Mouse (Mus musculus) limb, embryonic 10.5 days (tissue): ENCODE data around the gene Gm10645. TPM values are rescaled to one million over a fixed set of nuclear protein-coding genes. Genes with fewer than 3 reads are reported as not detected.

Source experiments
- DNase-seq: peaks from one replicate; pipeline ENCODE4 v3.0.0-alpha.2; 2017; ENCODE audit warnings: low spot score
- H3K27ac ChIP-seq: fragments of 300-500 bp; sonication (generic); 2 replicates; pipeline ENCODE4 v1.5.1; 2016; ENCODE audit warnings: mild to moderate bottlenecking
- H3K27me3 ChIP-seq: fragments of 300-500 bp; sonication (generic); 2 replicates; pipeline ENCODE4 v1.6.1; 2016; ENCODE audit warnings: low read depth, mild to moderate bottlenecking; ENCODE audit not compliant: poor library complexity, severe bottlenecking
- H3K36me3 ChIP-seq: fragments of 300-500 bp; sonication (generic); 2 replicates; pipeline ENCODE4 v1.6.1; 2016; ENCODE audit warnings: mild to moderate bottlenecking, moderate library complexity
- H3K4me1 ChIP-seq: fragments of 300-500 bp; sonication (generic); 2 replicates; pipeline ENCODE4 v1.6.1; 2016
- H3K4me3 ChIP-seq: fragments of 300-500 bp; sonication (generic); 2 replicates; pipeline ENCODE4 v1.5.1; 2016; ENCODE audit warnings: mild to moderate bottlenecking, moderate library complexity
- H3K9me3 ChIP-seq: fragments of 300-500 bp; sonication (generic); replicated peaks from 2 replicates; pipeline ENCODE4 v1.6.1; 2016; ENCODE audit warnings: mild to moderate bottlenecking
- WGBS: fragments of 180-500 bp; shearing (Covaris S2); methylation state at CpG from one replicate; pipeline ENCODE4 v1.1.7; 2016; 5-methylcytosine and 5-hydroxymethylcytosine counted together
- polyA plus RNA-seq: library from polyadenylated mRNA; unstranded; fragments of >200 nt; fragmentation: Nextera tagmentation; extraction: Ambion mirVana; gene quantifications from 2 replicates; pipeline ENCODE4 v1.2.1, GENCODE M21; 2016

The Gm10645 gene
- polyA plus RNA-seq = 0.60 and 1.3 TPM in 2 replicates

DNA sequence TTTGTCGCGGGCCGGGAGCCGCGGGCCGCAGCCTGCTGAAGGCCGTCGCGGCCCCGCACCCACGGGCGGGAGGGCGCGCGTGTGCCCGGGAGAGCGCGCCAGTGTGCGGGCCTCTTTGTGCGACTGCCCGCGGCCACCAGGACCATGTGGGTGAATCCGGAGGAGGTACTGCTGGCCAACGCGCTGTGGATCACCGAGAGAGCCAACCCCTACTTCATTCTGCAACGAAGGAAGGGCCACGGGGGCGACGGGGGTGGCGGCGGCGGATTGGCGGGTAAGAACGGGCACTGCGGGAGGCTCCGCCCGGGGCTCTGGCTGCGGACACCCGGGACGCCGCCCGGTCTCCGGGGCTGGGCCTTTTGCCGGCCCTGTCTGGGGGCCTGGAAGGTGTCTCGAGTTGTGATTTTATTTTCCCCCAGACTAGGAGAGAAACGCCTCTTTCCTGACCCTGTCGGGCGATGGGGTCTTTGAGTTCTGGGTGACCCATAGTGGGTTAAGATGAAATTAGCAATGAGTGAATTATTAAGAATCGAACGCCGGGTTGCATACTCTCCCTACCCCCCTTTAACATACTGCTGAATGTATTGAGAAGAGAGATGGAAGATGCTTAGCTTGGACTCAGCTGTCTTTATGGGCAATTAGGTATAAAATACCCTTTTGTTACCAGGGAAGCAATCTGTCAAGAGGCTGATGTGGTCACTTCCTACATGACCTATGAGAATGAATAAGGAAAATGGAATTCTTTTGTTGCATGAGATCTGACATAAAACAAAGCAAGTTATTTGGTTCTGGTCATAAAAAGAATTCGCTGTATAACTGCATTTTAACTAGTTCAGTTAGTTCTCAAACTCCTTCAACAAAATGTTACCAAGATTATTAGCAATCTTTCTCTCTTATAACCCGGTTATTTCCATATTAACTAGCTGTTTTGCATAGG lies at the start of gene Gm10645:
Gene Gm10645 (minus strand): TSS at position 240 of the 937 bp plus-strand sequence.
- Histone ChIP-seq H3K36me3 (no peaks in the 10 kb centered on the region), H3K27me3 (peaks cover 8% of the 10 kb centered on the region; the same call in 1 of the 2 replicates), H3K27ac (peak within 1 kb of the TSS; percentile 91), H3K4me3 (peak within 1 kb of the TSS; percentile 71), H3K9me3 (no peaks in the 10 kb centered on the region), H3K4me1 (peaks cover 13% of the 10 kb centered on the region; the same call in 1 of the 2 replicates)
- peak; percentile 76 for DNase-seq
- 4% methylated on average over 41 of the region's 54 CpGs for WGBS

DNA sequence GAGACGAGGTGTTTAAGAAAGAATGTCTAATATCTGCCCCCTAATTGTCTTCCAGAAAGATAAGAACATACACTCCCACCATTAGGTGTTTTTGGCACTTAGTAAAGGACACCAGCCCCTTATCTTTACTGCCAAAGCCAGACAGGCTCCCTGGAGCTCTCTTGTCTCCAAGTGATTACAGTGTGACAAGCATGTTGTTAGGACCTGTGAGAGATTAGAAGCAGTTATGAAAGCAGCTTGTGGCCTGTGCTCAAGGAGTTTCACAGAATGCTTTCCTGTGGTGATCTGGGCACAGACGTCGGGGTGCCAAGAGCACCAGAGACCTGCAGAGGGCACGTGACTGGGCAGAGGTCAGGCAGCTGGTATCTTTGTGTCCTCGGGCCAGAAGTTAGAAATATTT lies 49.1 kb upstream of the Gm10645 start:
- Histone ChIP-seq H3K27me3 (no peaks in the 10 kb centered on the region), H3K27ac (0 out of 2 replicates have a peak overlapping the region, but pooled peaks have one; percentile 25), H3K9me3 (no peaks in the 10 kb centered on the region), H3K4me3 (no peak overlapping the region), H3K4me1 (no peaks in the 10 kb centered on the region), H3K36me3 (peaks cover 4% of the 10 kb centered on the region; the same call in 1 of the 2 replicates)
- DNase-seq = no peak
- WGBS = 70% methylated on average over 5 of the region's 5 CpGs

DNA sequence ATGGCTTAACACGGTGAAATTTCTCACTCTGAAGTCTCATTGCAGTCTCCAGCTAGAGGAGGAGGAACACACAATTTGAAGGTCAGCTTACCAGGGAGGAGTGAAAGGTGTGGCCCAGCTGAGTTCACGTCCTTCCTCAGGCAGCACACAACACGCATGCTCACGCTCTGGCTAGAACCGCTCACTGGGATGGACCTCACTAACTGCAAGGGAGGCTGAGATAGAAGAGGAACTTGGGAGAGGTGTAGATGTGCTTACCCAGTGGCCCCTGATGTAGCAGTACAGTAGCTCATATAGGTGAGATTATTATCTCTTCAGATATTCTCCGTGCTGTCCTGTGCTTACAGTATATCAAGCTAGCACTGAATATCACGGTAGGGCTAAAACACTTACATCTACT lies 44.7 kb upstream of the Gm10645 start:
- no peak overlapping the region for H3K27ac ChIP-seq
- H3K27me3 ChIP-seq = no peaks in the 10 kb centered on the region
- 84% methylated on average over 7 of the region's 7 CpGs for WGBS
- peaks cover 4% of the 10 kb centered on the region; the same call in 1 of the 2 replicates for H3K36me3 ChIP-seq
- no peaks in the 10 kb centered on the region for H3K4me1 ChIP-seq
- no peak for DNase-seq
- H3K9me3 ChIP-seq = no peaks in the 10 kb centered on the region
- H3K4me3 ChIP-seq = no peak overlapping the region

DNA sequence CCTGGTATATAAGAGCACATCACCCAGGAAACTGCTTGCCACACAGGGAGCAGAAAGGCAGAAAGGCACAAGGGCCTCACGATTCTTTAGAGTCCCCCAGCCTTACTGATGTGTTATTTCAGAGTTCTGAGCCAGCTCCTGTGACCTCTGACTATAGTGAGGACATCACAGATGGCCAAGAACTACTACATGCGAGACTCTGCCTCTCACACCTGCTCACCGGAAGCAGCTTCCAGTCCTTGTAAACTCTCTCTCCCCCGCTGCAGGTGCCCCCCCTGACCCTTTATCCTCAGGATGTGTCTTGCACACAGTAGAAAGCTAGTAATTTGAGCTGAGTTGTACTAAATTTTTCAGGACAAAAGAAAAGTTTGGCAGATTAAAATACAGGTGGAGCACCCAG lies 43.6 kb upstream of the Gm10645 start:
- WGBS = 81% methylated on average over 4 of the region's 4 CpGs
- Histone ChIP-seq H3K36me3 (peaks cover 4% of the 10 kb centered on the region; the same call in 1 of the 2 replicates), H3K27ac (no peak overlapping the region), H3K9me3 (no peaks in the 10 kb centered on the region), H3K27me3 (no peaks in the 10 kb centered on the region), H3K4me3 (no peak overlapping the region), H3K4me1 (no peaks in the 10 kb centered on the region)
- DNase-seq = no peak

DNA sequence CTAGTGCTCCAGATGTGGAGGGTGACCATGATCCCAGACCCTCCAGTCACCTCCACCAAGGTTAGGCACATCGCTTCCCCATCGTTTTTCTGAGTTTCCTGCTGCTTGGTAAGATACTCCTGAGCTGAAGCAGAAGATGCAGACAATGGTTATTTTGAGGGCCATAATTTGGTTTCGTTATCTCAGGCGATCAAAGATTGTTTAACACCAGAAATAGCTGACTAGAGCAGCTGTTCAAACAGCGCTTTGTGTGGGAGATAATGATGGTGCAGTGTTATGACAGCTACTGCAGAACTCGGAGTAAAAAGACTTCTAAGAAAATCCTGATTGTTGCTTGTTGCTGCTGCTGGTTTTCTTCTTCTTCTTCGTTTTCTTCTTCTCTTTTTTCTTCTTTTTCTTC lies 39.9 kb upstream of the Gm10645 start:
- Histone ChIP-seq H3K27ac (no peak overlapping the region), H3K9me3 (no peaks in the 10 kb centered on the region), H3K4me1 (no peaks in the 10 kb centered on the region), H3K4me3 (no peak overlapping the region), H3K27me3 (no peaks in the 10 kb centered on the region), H3K36me3 (no peaks in the 10 kb centered on the region)
- no peak for DNase-seq
- 83% methylated on average over 7 of the region's 7 CpGs for WGBS

- Histone ChIP-seq H3K27ac (no peak overlapping the region), H3K36me3 (no peaks in the 10 kb centered on the region), H3K4me1 (no peaks in the 10 kb centered on the region), H3K4me3 (no peak overlapping the region), H3K9me3 (no peaks in the 10 kb centered on the region), H3K27me3 (no peaks in the 10 kb centered on the region)
- WGBS = 95% methylated on average over 11 of the region's 11 CpGs
- DNase-seq = no peak
Measured at GRCm38 (mm10) chr8:83202946-83203345, 37.0 kb upstream of the Gm10645 start.

DNA sequence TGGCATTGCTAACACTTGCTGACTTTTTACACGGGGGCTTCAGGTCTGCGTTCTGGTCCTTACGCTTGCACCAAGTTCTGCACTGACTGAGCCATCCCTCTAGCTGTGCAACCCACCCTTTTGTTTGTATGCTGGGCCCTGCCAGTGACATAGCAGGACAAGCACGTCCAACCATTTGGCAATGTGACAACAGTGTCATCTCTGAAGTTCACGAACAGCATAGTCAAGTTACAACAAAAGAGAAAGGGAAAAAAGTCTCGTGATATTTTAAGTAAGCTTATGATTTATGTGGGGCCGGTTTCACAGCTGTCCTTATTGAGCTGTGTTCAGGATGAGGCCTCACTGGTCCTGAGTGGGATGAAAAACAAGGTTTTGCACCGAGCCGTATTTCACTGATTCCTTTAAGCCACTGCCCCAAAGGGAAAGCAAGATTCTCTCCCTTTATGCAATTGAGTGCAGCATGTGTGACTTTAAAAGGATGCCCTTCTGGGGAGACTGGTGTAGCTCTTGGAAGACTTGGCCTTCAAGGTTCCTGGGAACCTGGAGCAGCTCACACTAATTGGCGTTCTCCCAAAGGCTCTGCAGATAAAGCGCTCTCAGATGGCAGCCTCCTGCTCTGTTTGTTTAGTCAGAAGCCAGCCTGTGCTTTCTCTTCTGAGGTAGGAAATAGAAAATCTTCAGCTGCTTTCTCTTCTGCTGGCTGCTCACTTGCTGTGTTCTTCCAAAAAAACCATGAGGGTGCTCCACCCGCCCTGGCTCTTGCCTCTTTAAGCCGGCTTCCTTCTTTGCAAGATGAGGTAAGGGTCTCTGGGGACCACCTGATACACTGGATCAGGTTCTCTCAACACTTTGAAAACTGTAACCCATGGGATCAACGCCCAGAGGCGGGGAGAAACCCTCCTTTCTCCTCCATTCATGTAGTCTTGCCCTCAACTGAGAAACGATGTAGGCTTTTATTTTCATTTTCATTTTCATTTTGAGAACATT lies 34.5 kb upstream of the Gm10645 start:
- no peak for DNase-seq
- H3K36me3 ChIP-seq = no peaks in the 10 kb centered on the region
- H3K27ac ChIP-seq = no peak overlapping the region
- H3K4me1 ChIP-seq = no peaks in the 10 kb centered on the region
- no peaks in the 10 kb centered on the region for H3K9me3 ChIP-seq
- H3K4me3 ChIP-seq = no peak overlapping the region
- no peaks in the 10 kb centered on the region for H3K27me3 ChIP-seq
- 86% methylated on average over 16 of the region's 16 CpGs for WGBS

GRCm38 (mm10) chr8:83199715-83200114 lies 33.7 kb upstream of the Gm10645 start:
- H3K36me3 ChIP-seq = no peaks in the 10 kb centered on the region
- no peak overlapping the region for H3K4me3 ChIP-seq
- no peaks in the 10 kb centered on the region for H3K9me3 ChIP-seq
- WGBS = 71% methylated on average over 8 of the region's 8 CpGs
- no peaks in the 10 kb centered on the region for H3K4me1 ChIP-seq
- H3K27me3 ChIP-seq = no peaks in the 10 kb centered on the region
- DNase-seq = no peak
- no peak overlapping the region for H3K27ac ChIP-seq

DNA sequence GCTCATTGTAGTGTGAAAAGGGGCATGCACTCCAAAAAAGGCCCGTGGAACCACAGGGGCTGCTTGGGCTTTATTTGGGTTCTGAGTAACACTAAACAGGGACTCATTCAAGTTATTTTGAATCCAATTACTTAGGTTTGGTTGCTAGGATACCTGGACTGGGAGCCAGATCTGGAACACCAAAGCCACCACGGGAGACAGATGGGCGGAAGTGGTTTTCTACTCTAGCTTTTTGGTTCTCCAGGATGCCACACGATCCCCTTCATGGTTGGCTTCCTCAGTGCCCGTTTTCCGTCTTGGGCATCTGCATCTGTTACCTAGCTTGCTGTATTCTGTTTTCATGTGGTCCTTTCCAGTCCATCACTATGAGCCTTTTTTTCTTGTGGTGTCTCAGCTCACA lies 30.1 kb upstream of the Gm10645 start:
- H3K27me3 ChIP-seq = no peaks in the 10 kb centered on the region
- WGBS = 86% methylated on average over 6 of the region's 6 CpGs
- H3K4me3 ChIP-seq = no peak overlapping the region
- no peaks in the 10 kb centered on the region for H3K4me1 ChIP-seq
- H3K27ac ChIP-seq = no peak overlapping the region
- no peak for DNase-seq
- H3K36me3 ChIP-seq = no peaks in the 10 kb centered on the region
- H3K9me3 ChIP-seq = no peaks in the 10 kb centered on the region

- H3K4me3 ChIP-seq = no peak overlapping the region
- H3K27me3 ChIP-seq = no peaks in the 10 kb centered on the region
- 85% methylated on average over 4 of the region's 4 CpGs for WGBS
- H3K36me3 ChIP-seq = no peaks in the 10 kb centered on the region
- no peak for DNase-seq
- H3K27ac ChIP-seq = no peak overlapping the region
- H3K4me1 ChIP-seq = no peaks in the 10 kb centered on the region
- H3K9me3 ChIP-seq = no peaks in the 10 kb centered on the region
Measured at GRCm38 (mm10) chr8:83189538-83190095, 23.6 kb upstream of the Gm10645 start.

GRCm38 (mm10) chr8:83187363-83187962 lies 21.5 kb upstream of the Gm10645 start:
- no peaks in the 10 kb centered on the region for H3K9me3 ChIP-seq
- H3K27me3 ChIP-seq = no peaks in the 10 kb centered on the region
- H3K4me3 ChIP-seq = no peak overlapping the region
- no peaks in the 10 kb centered on the region for H3K4me1 ChIP-seq
- H3K27ac ChIP-seq = no peak overlapping the region
- 94% methylated on average over 10 of the region's 10 CpGs for WGBS
- H3K36me3 ChIP-seq = no peaks in the 10 kb centered on the region
- no peak for DNase-seq

GRCm38 (mm10) chr8:83186376-83186775 lies 20.4 kb upstream of the Gm10645 start:
- Histone ChIP-seq H3K4me1 (no peaks in the 10 kb centered on the region), H3K27me3 (no peaks in the 10 kb centered on the region), H3K9me3 (no peaks in the 10 kb centered on the region), H3K27ac (no peak overlapping the region), H3K4me3 (no peak overlapping the region), H3K36me3 (no peaks in the 10 kb centered on the region)
- DNase-seq = no peak
- 89% methylated on average over 6 of the region's 6 CpGs for WGBS
